ENCODE assay signal across 7 mouse cellular contexts in genomic region chr12:54830574-54830973, GRCm38 (mm10). TPM values are rescaled to one million over a fixed set of nuclear protein-coding genes. Genes with fewer than 3 reads are reported as not detected.
DNase-seq lines count a peak whose midpoint lies in the region; ATAC-seq and TF ChIP-seq lines count a peak whose summit lies in the region.

No protein-coding gene starts in this region.

- H3K4me3 ChIP-seq in gastrocnemius, adult 2 months = no peak overlapping the region
- no peak overlapping the region for H3K4me3 ChIP-seq in intestine, embryonic 16.5 days (ENCODE audit: low read length)
- no peak overlapping the region for H3K4me3 ChIP-seq in midbrain, embryonic 12.5 days

- no peak overlapping the region for H3K9ac ChIP-seq in intestine, embryonic 16.5 days (ENCODE audit: low read depth, low read length)
- H3K9ac ChIP-seq in midbrain, embryonic 12.5 days (replicated peaks) = no peak overlapping the region

- no peaks in the 10 kb centered on the region for H3K36me3 ChIP-seq in intestine, embryonic 16.5 days (ENCODE audit: control insufficient read depth, insufficient read depth, low read length)
- no peaks in the 10 kb centered on the region for H3K36me3 ChIP-seq in midbrain, embryonic 12.5 days

- peak; percentile 69 for ATAC-seq in intestine, embryonic 16.5 days
- ATAC-seq in midbrain, embryonic 12.5 days (ENCODE audit: low FRiP score, low read depth) = peak; percentile 76; the same call in 1 of the 2 replicates

- no peaks in the 10 kb centered on the region for H3K9me3 ChIP-seq in intestine, embryonic 16.5 days (ENCODE audit: control insufficient read depth, low read length)
- H3K9me3 ChIP-seq in midbrain, embryonic 12.5 days = no peaks in the 10 kb centered on the region

- no peaks in the 10 kb centered on the region for H3K27me3 ChIP-seq in intestine, embryonic 16.5 days (replicated peaks; ENCODE audit: control insufficient read depth, insufficient read depth, low read length)
- H3K27me3 ChIP-seq in midbrain, embryonic 12.5 days = no peaks in the 10 kb centered on the region

- 17% methylated on average over 6 of the region's 6 CpGs for WGBS in intestine, embryonic 16.5 days
- WGBS in midbrain, embryonic 12.5 days = 16% methylated on average over 6 of the region's 6 CpGs

- H3K4me1 ChIP-seq in intestine, embryonic 16.5 days (ENCODE audit: control insufficient read depth, insufficient read depth, low read length) = peaks cover 4% of the 10 kb centered on the region; the same call in 1 of the 2 replicates
- peaks cover 6% of the 10 kb centered on the region for H3K4me1 ChIP-seq in midbrain, embryonic 12.5 days

- intact Hi-C loops in gastrocnemius, adult 2 months (cut with DNase I) = loop anchor here (1.0 to 10.0 kb wide), 2 partner anchors 49 to 154 kb away; partner anchors contain the start of gene Gm20403
- intact Hi-C loops in left cerebral cortex, postnatal 14 days (cut with DNase I) = loop anchor here (2.0 kb wide), 1 partner anchor 48 kb away; no protein-coding TSS in a partner anchor

- peak; percentile 97 for TF ChIP-seq CTCF in gastrocnemius, adult 2 months (IDR thresholded peaks at IDR 0.05)

- H3K27ac ChIP-seq in gastrocnemius, adult 2 months = no peak overlapping the region
- no peak overlapping the region for H3K27ac ChIP-seq in intestine, embryonic 16.5 days (ENCODE audit: low read length)
- H3K27ac ChIP-seq in midbrain, embryonic 12.5 days (replicated peaks) = no peak overlapping the region

- H3K4me2 ChIP-seq in intestine, embryonic 16.5 days (ENCODE audit: low read depth, low read length) = no peak overlapping the region
- no peak overlapping the region for H3K4me2 ChIP-seq in midbrain, embryonic 12.5 days (replicated peaks)

- peak; percentile 83 for DNase-seq in adipocyte (ENCODE audit: low spot score)
- peak; percentile 67 to 78 for DNase-seq in cerebellum, postnatal 4 days (ENCODE audit: low spot score in 2 of 2)
- DNase-seq in gastrocnemius, adult 2 months = peak; percentile 86
- peak; percentile 82 to 89 for DNase-seq in left cerebral cortex, postnatal 14 days (ENCODE audit: low spot score in 2 of 2)
- DNase-seq in skeletal muscle tissue, adult 2 months (ENCODE audit: low read depth, low spot score) = peak; percentile 73

RNA-seq across cellular contexts. Expression of gene Cfl2, which starts 32.1 kb away (rescaled TPM):
- total RNA-seq in gastrocnemius, adult 2 months (2021) = 100 to 1,000 TPM; 419 to 537 TPM
- 157 and 161 TPM in 2 replicates for polyA plus RNA-seq in intestine, embryonic 16.5 days (2015; fragmentation: Nextera tagmentation; extraction: Ambion mirVana)
- total RNA-seq in left cerebral cortex, postnatal 14 days (2021) = 100 to 1,000 TPM; 144 to 154 TPM
- polyA plus RNA-seq in midbrain, embryonic 12.5 days (2016; fragmentation: Nextera tagmentation; extraction: Ambion mirVana) = 232 and 246 TPM in 2 replicates

RNA-seq across cellular contexts. Expression of gene Snx6, which starts 35.1 kb away (rescaled TPM):
- total RNA-seq in gastrocnemius, adult 2 months (2021) = 10 to 100 TPM; 21.2 to 22.7 TPM
- polyA plus RNA-seq in intestine, embryonic 16.5 days (2015; fragmentation: Nextera tagmentation; extraction: Ambion mirVana) = 147 and 155 TPM in 2 replicates
- total RNA-seq in left cerebral cortex, postnatal 14 days (2021) = 10 to 100 TPM; 49.0 to 50.5 TPM
- polyA plus RNA-seq in midbrain, embryonic 12.5 days (2016; fragmentation: Nextera tagmentation; extraction: Ambion mirVana) = 201 and 203 TPM in 2 replicates
